Mouse (Mus musculus): ENCODE data around the gene Ferd3l.

Gene Ferd3l

GRCm38 (mm10) chr12:33928331-33929192, at the start of gene Ferd3l:
Gene Ferd3l, plus strand, starts transcription at chr12:33928425.
- no peak for DNase-seq

- DNase-seq: no peak
Measured at GRCm38 (mm10) chr12:33893956-33894355, 34.3 kb upstream of the Ferd3l start.

GRCm38 (mm10) chr12:33894621-33895020, 33.6 kb upstream of the Ferd3l start:
- DNase-seq: no peak

GRCm38 (mm10) chr12:33926751-33927150, 1.5 kb upstream of the Ferd3l start:
- no peak for DNase-seq

- no peak for DNase-seq
Measured at GRCm38 (mm10) chr12:33927334-33928098, 709 bp upstream of the Ferd3l start.

- DNase-seq: no peak
Measured at GRCm38 (mm10) chr12:33952843-33953242, 24.6 kb downstream of the Ferd3l start.

- DNase-seq: no peak
Measured at GRCm38 (mm10) chr12:33954931-33955565, 26.8 kb downstream of the Ferd3l start.

- no peak for DNase-seq
Measured at GRCm38 (mm10) chr12:33955606-33956295, 27.5 kb downstream of the Ferd3l start.

GRCm38 (mm10) chr12:33956576-33957399, 28.6 kb downstream of the Ferd3l start:
- no peak for DNase-seq

GRCm38 (mm10) chr12:33957400-33958240, 29.4 kb downstream of the Ferd3l start, which contains the start of gene Twist1:
Gene Twist1, plus strand, starts transcription at chr12:33957671.
- no peak for DNase-seq

GRCm38 (mm10) chr12:33958241-33959194, 30.3 kb downstream of the Ferd3l start:
- DNase-seq: no peak

GRCm38 (mm10) chr12:33959206-33959605, 31.0 kb downstream of the Ferd3l start:
- no peak for DNase-seq

GRCm38 (mm10) chr12:33959846-33960245, 31.6 kb downstream of the Ferd3l start:
- no peak for DNase-seq

- no peak for DNase-seq
Measured at GRCm38 (mm10) chr12:33961013-33961412, 32.8 kb downstream of the Ferd3l start.

GRCm38 (mm10) chr12:33962118-33962772, 34.0 kb downstream of the Ferd3l start:
- DNase-seq: no peak

GRCm38 (mm10) chr12:33962773-33963130, 34.5 kb downstream of the Ferd3l start:
- DNase-seq: no peak

GRCm38 (mm10) chr12:33963671-33964369, 35.6 kb downstream of the Ferd3l start:
- DNase-seq: no peak

- no peak for DNase-seq
Measured at GRCm38 (mm10) chr12:33964427-33964826, 36.2 kb downstream of the Ferd3l start.

Measured in cerebellum, postnatal 36 days (tissue).